Mouse (Mus musculus) monocyte, adult 5-6 weeks (primary cell): ENCODE measurements around the gene Lrmp. TPM values are rescaled to one million over a fixed set of nuclear protein-coding genes. Genes with fewer than 3 reads are reported as not detected.
"Not testable (repeated sequence)": the region's sequence is repeated elsewhere in the genome, so short reads cannot be mapped to it uniquely, and the experiment has no call there.

Experiments
- ATAC-seq: fragments of 153-309, 156-312 bp; replicated peaks from 2 replicates; pipeline ENCODE4 v1.8.0; 2017; ENCODE audit warnings: mild to moderate bottlenecking; ENCODE audit not compliant: low TSS enrichment, insufficient number of reproducible peaks, severe bottlenecking, poor library complexity, low FRiP score
- total RNA-seq: library from RNA; stranded (forward); fragments of 200-1000, 200-491, 200-594 nt; gene quantifications from 3 replicates; pipeline ENCODE4 v1.2.3, GENCODE M21; 2017

Gene Lrmp
- total RNA-seq, 1 experiment from 2014 or later: 293 TPM

GRCm38 (mm10) chr6:145129563-145129962 is 14.1 kb downstream of the Lrmp start:
- no peak for ATAC-seq

- no peak for ATAC-seq
Measured at GRCm38 (mm10) chr6:145131991-145132390, 16.5 kb downstream of the Lrmp start.

GRCm38 (mm10) chr6:145132969-145133368 is 17.5 kb downstream of the Lrmp start:
- not testable (repeated sequence) for ATAC-seq

GRCm38 (mm10) chr6:145135295-145135694 is 19.8 kb downstream of the Lrmp start:
- no peak for ATAC-seq

GRCm38 (mm10) chr6:145135804-145136203 is 20.4 kb downstream of the Lrmp start:
- no peak for ATAC-seq

GRCm38 (mm10) chr6:145136831-145137230 is 21.4 kb downstream of the Lrmp start:
- no peak for ATAC-seq

GRCm38 (mm10) chr6:145139236-145139635 is 23.8 kb downstream of the Lrmp start:
- no peak for ATAC-seq

GRCm38 (mm10) chr6:145139776-145140475 is 24.5 kb downstream of the Lrmp start:
- peak; percentile 69 for ATAC-seq

- no peak for ATAC-seq
Measured at GRCm38 (mm10) chr6:145140706-145141105, 25.3 kb downstream of the Lrmp start.

- no peak for ATAC-seq
Measured at GRCm38 (mm10) chr6:145141827-145142226, 26.4 kb downstream of the Lrmp start.

GRCm38 (mm10) chr6:145145173-145145572 is 29.7 kb downstream of the Lrmp start:
- no peak for ATAC-seq

GRCm38 (mm10) chr6:145147716-145148115 is 32.3 kb downstream of the Lrmp start:
- ATAC-seq: no peak

GRCm38 (mm10) chr6:145149054-145149453 is 33.6 kb downstream of the Lrmp start:
- peak; percentile 94 for ATAC-seq

- ATAC-seq: no peak
Measured at GRCm38 (mm10) chr6:145158619-145159018, 43.2 kb downstream of the Lrmp start.

GRCm38 (mm10) chr6:145160581-145160980 is 45.1 kb downstream of the Lrmp start:
- ATAC-seq: no peak

- ATAC-seq: no peak
Measured at GRCm38 (mm10) chr6:145171892-145172606, 56.6 kb downstream of the Lrmp start.

GRCm38 (mm10) chr6:145173781-145174191 is 58.3 kb downstream of the Lrmp start:
- ATAC-seq: no peak

- ATAC-seq: no peak
Measured at GRCm38 (mm10) chr6:145175571-145175981, 60.1 kb downstream of the Lrmp start.

- ATAC-seq: no peak
Measured at GRCm38 (mm10) chr6:145176474-145176873, 61.0 kb downstream of the Lrmp start.

GRCm38 (mm10) chr6:145179665-145180064 is 64.2 kb downstream of the Lrmp start:
- no peak for ATAC-seq
